Mouse (Mus musculus): ENCODE measurements around the gene Tlx2.

DNA sequence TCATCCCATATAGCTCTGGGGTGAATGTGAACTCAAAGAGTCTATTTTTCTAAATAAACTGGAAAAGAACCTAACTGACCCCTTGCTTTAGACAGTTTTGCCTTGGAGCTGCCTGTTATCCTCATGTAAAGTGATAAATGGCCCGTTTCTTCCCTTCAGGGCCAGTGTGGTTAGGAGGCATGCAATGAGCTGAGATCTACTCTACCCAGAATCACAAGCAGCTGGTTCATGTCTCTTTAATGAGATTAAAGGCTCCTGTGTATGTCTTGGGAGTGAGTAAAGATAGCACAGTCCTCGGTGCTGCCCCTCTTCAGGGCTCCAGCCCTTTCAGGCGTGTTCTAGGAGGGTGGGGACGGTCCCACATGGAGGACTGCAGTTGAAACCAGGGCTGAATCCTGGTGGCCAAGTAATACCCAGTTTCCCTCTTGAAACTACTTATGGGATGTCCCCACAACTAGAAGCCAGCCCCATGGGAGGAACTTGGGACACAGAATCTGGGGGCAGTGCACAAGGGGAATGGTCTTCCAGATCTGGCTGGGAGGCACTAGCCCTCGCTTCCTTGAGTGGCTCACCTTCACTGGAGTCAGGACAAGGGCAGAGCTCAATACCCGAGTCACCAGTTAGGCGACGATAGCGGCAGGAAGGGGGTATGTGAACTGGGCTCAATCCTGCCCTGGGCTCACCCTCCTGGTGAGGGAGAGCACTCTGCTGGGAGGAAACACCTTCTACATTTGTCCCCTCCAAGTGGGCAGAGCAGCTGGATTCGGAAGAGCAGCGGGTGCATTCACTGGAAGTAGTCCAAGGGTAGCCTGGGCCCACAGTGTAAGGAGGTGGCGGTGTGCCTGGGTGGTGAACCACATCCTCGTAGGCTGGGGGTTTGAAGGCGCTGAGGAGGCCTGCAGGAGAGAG, 49.0 kb upstream of the Tlx2 start:
- no peak for TF ChIP-seq CTCF (IDR thresholded peaks at IDR 0.05; ENCODE audit: low read depth, low read length)
- TF ChIP-seq GATA1 (IDR thresholded peaks at IDR 0.05; ENCODE audit: borderline replicate concordance, low read length) = no peak
- TF ChIP-seq POLR2AphosphoS5 (IDR thresholded peaks at IDR 0.05; ENCODE audit: insufficient replicate concordance, low read depth, low read length) = no peak; the same call in 1 of the 2 replicates
